Mouse (Mus musculus) midbrain, postnatal 0 days (tissue): ENCODE results near the gene Coq9. TPM values are rescaled to one million over a fixed set of nuclear protein-coding genes. Genes with fewer than 3 reads are reported as not detected.

Source experiments
- ATAC-seq: fragments of 200-750 bp; cut with Nextera tagmentation; 2 replicates; pipeline ENCODE4 v1.8.0; 2017; ENCODE audit warnings: moderate number of reproducible peaks, mild to moderate bottlenecking, moderate TSS enrichment, moderate library complexity; ENCODE audit not compliant: low FRiP score
- DNase-seq: peaks from one replicate; pipeline ENCODE4 v3.0.0-alpha.2; 2015; ENCODE audit warnings: low spot score
- H3K27ac ChIP-seq: fragments of 300-500 bp; sonication (generic); 2 replicates; pipeline ENCODE4 v1.5.1; 2014; ENCODE audit warnings: low read depth, mild to moderate bottlenecking, low read length, mixed read lengths
- H3K27me3 ChIP-seq: fragments of 300-500 bp; sonication (generic); 2 replicates; pipeline ENCODE4 v1.6.1; 2014; ENCODE audit warnings: low read length, control low read depth, mixed read lengths; ENCODE audit not compliant: insufficient read depth
- H3K36me3 ChIP-seq: fragments of 300-500 bp; sonication (generic); 2 replicates; pipeline ENCODE4 v1.6.1; 2014; ENCODE audit warnings: low read length, control low read depth, mixed read lengths; ENCODE audit not compliant: insufficient read depth
- H3K4me1 ChIP-seq: fragments of 300-500 bp; sonication (generic); 2 replicates; pipeline ENCODE4 v1.6.1; 2014; ENCODE audit warnings: mild to moderate bottlenecking, control low read depth, antibody characterized with exemption, low read length, mixed read lengths; ENCODE audit not compliant: insufficient read depth
- H3K4me2 ChIP-seq: fragments of 300-500 bp; sonication (generic); 2 replicates; pipeline ENCODE4 v1.6.1; 2014; ENCODE audit warnings: low read depth, mild to moderate bottlenecking, low read length, mixed read lengths; ENCODE audit not compliant: poor library complexity, severe bottlenecking
- H3K4me3 ChIP-seq: fragments of 300-500 bp; sonication (generic); 2 replicates; pipeline ENCODE4 v1.5.1; 2014; ENCODE audit warnings: low read depth, mild to moderate bottlenecking, low read length, moderate library complexity
- H3K9ac ChIP-seq: fragments of 300-500 bp; sonication (generic); replicated peaks from 2 replicates; pipeline ENCODE4 v1.6.1; 2014; ENCODE audit warnings: mild to moderate bottlenecking, low read length, moderate library complexity, mixed read lengths; ENCODE audit not compliant: poor library complexity, severe bottlenecking
- H3K9me3 ChIP-seq: fragments of 300-500 bp; sonication (generic); 2 replicates; pipeline ENCODE4 v1.6.1; 2016; ENCODE audit warnings: low read length, control low read depth
- CTCF ChIP-seq: IDR thresholded peaks from 2 replicates; pipeline ENCODE4 v1.5.1; 2016; ENCODE audit warnings: antibody characterized with exemption, mild to moderate bottlenecking
- WGBS: fragments of 180-500 bp; shearing (Covaris S2); extraction: QIAGEN DNeasy Blood & Tissue Kit; methylation state at CpG from one replicate; pipeline ENCODE4 v1.1.7; 2014; 5-methylcytosine and 5-hydroxymethylcytosine counted together
- polyA plus RNA-seq: library from polyadenylated mRNA; unstranded; fragments of >200 nt; fragmentation: Nextera tagmentation; extraction: Ambion mirVana; gene quantifications from 2 replicates; pipeline ENCODE4 v1.2.1, GENCODE M21; 2015
- total RNA-seq: library from RNA; depleted of rRNA; stranded (reverse); fragments of >200 nt; gene quantifications from 2 replicates; pipeline ENCODE4 v1.2.3, GENCODE M21; 2014; rRNA removed

Gene Coq9
- total and polyA plus RNA-seq, 2 experiments from 2014 or later = 46.5 to 101 TPM

GRCm38 (mm10) chr8:94892917-94893316 lies 54.8 kb downstream of the Coq9 start:
- ATAC-seq = no peak
- Histone ChIP-seq H3K9me3 (no peaks in the 10 kb centered on the region), H3K27me3 (no peaks in the 10 kb centered on the region), H3K4me1 (no peaks in the 10 kb centered on the region), H3K27ac (no peak overlapping the region), H3K4me2 (no peak overlapping the region), H3K36me3 (no peaks in the 10 kb centered on the region), H3K4me3 (no peak overlapping the region), H3K9ac (no peak overlapping the region)
- DNase-seq = no peak
- 47% methylated on average over 2 of the region's 2 CpGs for WGBS
- TF ChIP-seq CTCF = no peak

- H3K4me3 ChIP-seq = no peak overlapping the region
- H3K4me2 ChIP-seq = no peak overlapping the region
- WGBS = 19% methylated on average over 11 of the region's 11 CpGs
- no peak overlapping the region for H3K27ac ChIP-seq
- no peaks in the 10 kb centered on the region for H3K9me3 ChIP-seq
- DNase-seq = no peak
- no peak overlapping the region for H3K9ac ChIP-seq
- ATAC-seq = no peak
- TF ChIP-seq CTCF = no peak
- no peaks in the 10 kb centered on the region for H3K36me3 ChIP-seq
- no peaks in the 10 kb centered on the region for H3K27me3 ChIP-seq
- 0 out of 2 replicates have a peak, but pooled peaks cover 4% of the 10 kb centered on the region for H3K4me1 ChIP-seq
These were observed 61.1 kb downstream of the Coq9 start for GRCm38 (mm10) chr8:94899262-94899661.

GRCm38 (mm10) chr8:94900617-94901016 lies 62.5 kb downstream of the Coq9 start:
- 23% methylated on average over 6 of the region's 6 CpGs for WGBS
- ATAC-seq = no peak
- H3K9ac ChIP-seq = no peak overlapping the region

GRCm38 (mm10) chr8:94901031-94901430 lies 62.9 kb downstream of the Coq9 start:
- no peak overlapping the region for H3K4me3 ChIP-seq

More at GRCm38 (mm10) chr8:94900617-94901016, 62.5 kb downstream of the Coq9 start:
- DNase-seq = no peak
- Histone ChIP-seq H3K9me3 (no peaks in the 10 kb centered on the region), H3K4me1 (0 out of 2 replicates have a peak, but pooled peaks cover 4% of the 10 kb centered on the region), H3K36me3 (no peaks in the 10 kb centered on the region), H3K27me3 (no peaks in the 10 kb centered on the region), H3K4me2 (no peak overlapping the region), H3K27ac (no peak overlapping the region), H3K4me3 (no peak overlapping the region)
- no peak for TF ChIP-seq CTCF

GRCm38 (mm10) chr8:94903709-94904108 lies 65.6 kb downstream of the Coq9 start:
- no peak overlapping the region for H3K9ac ChIP-seq
- H3K4me2 ChIP-seq = no peak overlapping the region
- H3K4me1 ChIP-seq = 0 out of 2 replicates have a peak, but pooled peaks cover 4% of the 10 kb centered on the region
- TF ChIP-seq CTCF = no peak
- no peak overlapping the region for H3K27ac ChIP-seq
- no peak overlapping the region for H3K4me3 ChIP-seq
- ATAC-seq (no peak), DNase-seq (no peak)
- H3K36me3 ChIP-seq = no peaks in the 10 kb centered on the region
- H3K9me3 ChIP-seq = no peaks in the 10 kb centered on the region
- H3K27me3 ChIP-seq = no peaks in the 10 kb centered on the region
- WGBS = 66% methylated on average over 12 of the region's 12 CpGs

More at GRCm38 (mm10) chr8:94901031-94901430, 62.9 kb downstream of the Coq9 start:
- Histone ChIP-seq H3K27ac (no peak overlapping the region), H3K4me1 (0 out of 2 replicates have a peak, but pooled peaks cover 4% of the 10 kb centered on the region), H3K36me3 (no peaks in the 10 kb centered on the region), H3K27me3 (no peaks in the 10 kb centered on the region), H3K9me3 (no peaks in the 10 kb centered on the region), H3K9ac (no peak overlapping the region), H3K4me2 (no peak overlapping the region)
- no peak for TF ChIP-seq CTCF
- ATAC-seq (no peak), DNase-seq (no peak)
- WGBS = 23% methylated on average over 5 of the region's 5 CpGs

Other genes with a start within 250 kb of the Coq9 start
- gene Rspry1, start 236.4 kb upstream of the Coq9 start, total RNA-seq = 42.7 and 53.2 TPM in 2 replicates
- gene Rspry1, start 236.4 kb upstream of the Coq9 start, polyA plus RNA-seq = 35.5 and 35.9 TPM in 2 replicates
- gene Fam192a, start 236.3 kb upstream of the Coq9 start, total RNA-seq = 29.2 and 36.3 TPM in 2 replicates
- 59.6 and 62.2 TPM in 2 replicates for gene Fam192a, start 236.3 kb upstream of the Coq9 start, polyA plus RNA-seq
- gene Arl2bp, start 171.7 kb upstream of the Coq9 start, total RNA-seq = 146 and 246 TPM in 2 replicates
- 180 and 187 TPM in 2 replicates for gene Arl2bp, start 171.7 kb upstream of the Coq9 start, polyA plus RNA-seq
- gene Pllp, start 142.0 kb upstream of the Coq9 start, total RNA-seq = 8.4 and 9.8 TPM in 2 replicates
- 8.6 and 10.5 TPM in 2 replicates for gene Pllp, start 142.0 kb upstream of the Coq9 start, polyA plus RNA-seq
- not detected in 2 replicates for gene Ccl22, start 92.7 kb upstream of the Coq9 start, total RNA-seq
- not detected in 2 replicates for gene Ccl22, start 92.7 kb upstream of the Coq9 start, polyA plus RNA-seq
- 82.0 and 111 TPM in 2 replicates for gene Cx3cl1, start 66.3 kb upstream of the Coq9 start, total RNA-seq
- 105 and 110 TPM in 2 replicates for gene Cx3cl1, start 66.3 kb upstream of the Coq9 start, polyA plus RNA-seq
- gene Ccl17, start 27.9 kb upstream of the Coq9 start, total RNA-seq = 8.5 TPM in 1 of 2 replicates, not detected in the other
- 4.4 and 4.7 TPM in 2 replicates for gene Ccl17, start 27.9 kb upstream of the Coq9 start, polyA plus RNA-seq
- gene Ciapin1, start within 50 bp of the Coq9 start, total RNA-seq = 60.6 and 62.7 TPM in 2 replicates
- 162 and 164 TPM in 2 replicates for gene Ciapin1, start within 50 bp of the Coq9 start, polyA plus RNA-seq
- gene Polr2c, start 19.1 kb downstream of the Coq9 start, total RNA-seq = 62.5 and 70.5 TPM in 2 replicates
- gene Polr2c, start 19.1 kb downstream of the Coq9 start, polyA plus RNA-seq = 93.3 and 101 TPM in 2 replicates
- 154 and 155 TPM in 2 replicates for gene Dok4, start 38.0 kb downstream of the Coq9 start, total RNA-seq
- 95.0 and 104 TPM in 2 replicates for gene Dok4, start 38.0 kb downstream of the Coq9 start, polyA plus RNA-seq
- gene Ccdc102a, start 79.8 kb downstream of the Coq9 start, total RNA-seq = 5.4 and 6.1 TPM in 2 replicates
- 3.6 and 3.7 TPM in 2 replicates for gene Ccdc102a, start 79.8 kb downstream of the Coq9 start, polyA plus RNA-seq
- gene Adgrg5, start 85.4 kb downstream of the Coq9 start, total RNA-seq = not detected in 2 replicates
- gene Adgrg5, start 85.4 kb downstream of the Coq9 start, polyA plus RNA-seq = 0.17 and 0.21 TPM in 2 replicates
- gene Adgrg1, start 136.4 kb downstream of the Coq9 start, total RNA-seq = 218 and 247 TPM in 2 replicates
- gene Adgrg1, start 136.4 kb downstream of the Coq9 start, polyA plus RNA-seq = 114 and 125 TPM in 2 replicates
- gene Adgrg3, start 179.4 kb downstream of the Coq9 start, total RNA-seq = 1.5 and 1.7 TPM in 2 replicates
- gene Adgrg3, start 179.4 kb downstream of the Coq9 start, polyA plus RNA-seq = 0.59 and 0.88 TPM in 2 replicates
- 4.4 and 9.8 TPM in 2 replicates for gene Drc7, start 216.8 kb downstream of the Coq9 start, total RNA-seq
- 2.8 and 3.6 TPM in 2 replicates for gene Drc7, start 216.8 kb downstream of the Coq9 start, polyA plus RNA-seq
- 53.7 and 61.6 TPM in 2 replicates for gene Katnb1, start 242.9 kb downstream of the Coq9 start, total RNA-seq
- 52.5 and 56.7 TPM in 2 replicates for gene Katnb1, start 242.9 kb downstream of the Coq9 start, polyA plus RNA-seq